Mouse (Mus musculus) hindbrain, embryonic 10.5 days (tissue): ENCODE measurements around the gene Hdhd5. TPM values are rescaled to one million over a fixed set of nuclear protein-coding genes. Genes with fewer than 3 reads are reported as not detected.

Experiments used
- DNase-seq: peaks from one replicate; pipeline ENCODE4 v3.0.0-alpha.2; 2017; ENCODE audit warnings: low spot score
- H3K27ac ChIP-seq: fragments of 300-500 bp; sonication (generic); 2 replicates; pipeline ENCODE4 v1.5.1; 2016; ENCODE audit warnings: mild to moderate bottlenecking, moderate library complexity
- H3K27me3 ChIP-seq: fragments of 300-500 bp; sonication (generic); 2 replicates; pipeline ENCODE4 v1.6.1; 2016; ENCODE audit warnings: mild to moderate bottlenecking; ENCODE audit not compliant: poor library complexity, insufficient read depth, severe bottlenecking
- H3K36me3 ChIP-seq: fragments of 300-500 bp; sonication (generic); 2 replicates; pipeline ENCODE4 v1.6.1; 2016; ENCODE audit warnings: mild to moderate bottlenecking, moderate library complexity
- H3K4me1 ChIP-seq: fragments of 300-500 bp; sonication (generic); replicated peaks from 2 replicates; pipeline ENCODE4 v1.6.1; 2016; ENCODE audit warnings: mild to moderate bottlenecking
- H3K4me3 ChIP-seq: fragments of 300-500 bp; sonication (generic); 2 replicates; pipeline ENCODE4 v1.5.1; 2016; ENCODE audit warnings: mild to moderate bottlenecking, moderate library complexity
- H3K9me3 ChIP-seq: fragments of 300-500 bp; sonication (generic); 2 replicates; pipeline ENCODE4 v1.6.1; 2016; ENCODE audit warnings: mild to moderate bottlenecking, moderate library complexity
- WGBS: fragments of 180-500 bp; shearing (Covaris S2); methylation state at CpG from one replicate; pipeline ENCODE4 v1.1.7; 2016; 5-methylcytosine and 5-hydroxymethylcytosine counted together
- polyA plus RNA-seq: library from polyadenylated mRNA; unstranded; fragments of >200 nt; fragmentation: Nextera tagmentation; extraction: Ambion mirVana; gene quantifications from 2 replicates; pipeline ENCODE4 v1.2.1, GENCODE M21; 2016

Hdhd5 gene
- polyA plus RNA-seq, 1 experiment from 2014 or later, result 22.2 TPM

DNA sequence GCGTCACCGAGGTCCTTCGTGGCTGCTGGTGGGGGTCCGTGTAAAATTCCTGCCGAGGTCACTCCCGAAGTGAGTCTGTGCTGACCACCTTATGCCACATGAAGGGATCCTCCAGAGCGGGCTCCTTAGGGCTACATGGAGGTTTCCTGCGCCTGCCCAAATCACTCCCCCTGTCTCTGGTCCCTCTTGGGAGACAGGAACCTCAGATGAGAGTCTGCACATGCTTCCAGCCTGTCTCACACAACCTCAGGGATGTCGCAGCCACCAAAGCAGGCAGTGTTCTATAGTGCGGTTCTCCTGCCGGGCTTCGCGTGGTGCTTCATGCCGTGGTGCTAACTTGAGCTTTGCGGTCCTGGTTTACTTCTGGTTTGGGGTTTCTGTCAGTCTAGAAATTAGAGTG is 69.9 kb downstream of the Hdhd5 start:
- DNase-seq, result no peak
- H3K27ac ChIP-seq, result no peak overlapping the region
- no peak overlapping the region for H3K4me3 ChIP-seq
- H3K36me3 ChIP-seq, result no peaks in the 10 kb centered on the region
- WGBS, result 62% methylated on average over 15 of the region's 15 CpGs
- peaks cover 16% of the 10 kb centered on the region for H3K4me1 ChIP-seq
- H3K9me3 ChIP-seq, result no peaks in the 10 kb centered on the region
- peaks cover 55% of the 10 kb centered on the region for H3K27me3 ChIP-seq

Other genes with a start within 250 kb of the Hdhd5 start
- not detected in 2 replicates for gene D330020A13Rik, start 237.0 kb downstream of the Hdhd5 start, polyA plus RNA-seq
- 0.18 and 0.26 TPM in 2 replicates for gene B4galnt3, start 236.8 kb downstream of the Hdhd5 start, polyA plus RNA-seq
- 46.1 and 51.4 TPM in 2 replicates for gene Kdm5a, start 167.2 kb downstream of the Hdhd5 start, polyA plus RNA-seq
- gene Ccdc77, start 166.9 kb downstream of the Hdhd5 start, polyA plus RNA-seq, result 21.0 and 27.4 TPM in 2 replicates
- 5.4 and 6.2 TPM in 2 replicates for gene Il17ra, start 68.1 kb downstream of the Hdhd5 start, polyA plus RNA-seq
- gene Tmem121b, start 37.5 kb downstream of the Hdhd5 start, polyA plus RNA-seq, result 0.52 and 1.1 TPM in 2 replicates
- 14.3 and 16.5 TPM in 2 replicates for gene Cecr2, start 135.1 kb upstream of the Hdhd5 start, polyA plus RNA-seq
- 0.25 and 1.4 TPM in 2 replicates for gene Slc25a18, start 242.3 kb upstream of the Hdhd5 start, polyA plus RNA-seq